Mouse (Mus musculus) midbrain, embryonic 16.5 days (tissue): ENCODE results near the gene Nolc1. TPM values are rescaled to one million over a fixed set of nuclear protein-coding genes. Genes with fewer than 3 reads are reported as not detected.

ENCODE experiments used
- ATAC-seq: fragments of 200-750 bp; cut with Nextera tagmentation; 2 replicates; pipeline ENCODE4 v1.8.0; 2017; ENCODE audit warnings: moderate TSS enrichment
- H3K27ac ChIP-seq: fragments of 300-500 bp; sonication (generic); 2 replicates; pipeline ENCODE4 v1.5.1; 2014; ENCODE audit warnings: mild to moderate bottlenecking, low read length, mixed read lengths
- H3K27me3 ChIP-seq: fragments of 300-500 bp; sonication (generic); 2 replicates; pipeline ENCODE4 v1.6.1; 2014; ENCODE audit warnings: low read depth, low read length, mixed read lengths; ENCODE audit not compliant: control insufficient read depth, insufficient read depth
- H3K36me3 ChIP-seq: fragments of 300-500 bp; sonication (generic); 2 replicates; pipeline ENCODE4 v1.6.1; 2014; ENCODE audit warnings: mild to moderate bottlenecking, low read length, moderate library complexity, mixed read lengths; ENCODE audit not compliant: control insufficient read depth, insufficient read depth
- H3K4me1 ChIP-seq: fragments of 300-500 bp; sonication (generic); 2 replicates; pipeline ENCODE4 v1.6.1; 2014; ENCODE audit warnings: mild to moderate bottlenecking, low read length, mixed read lengths; ENCODE audit not compliant: control insufficient read depth, insufficient read depth
- H3K4me2 ChIP-seq: fragments of 300-500 bp; sonication (generic); 2 replicates; pipeline ENCODE4 v1.6.1; 2014; ENCODE audit warnings: mild to moderate bottlenecking, low read length, mixed read lengths
- H3K4me3 ChIP-seq: fragments of 300-500 bp; sonication (generic); 2 replicates; pipeline ENCODE4 v1.5.1; 2014; ENCODE audit warnings: low read depth, mild to moderate bottlenecking, low read length, moderate library complexity, mixed read lengths
- H3K9ac ChIP-seq: fragments of 300-500 bp; sonication (generic); 2 replicates; pipeline ENCODE4 v1.6.1; 2014; ENCODE audit warnings: low read depth, low read length, mixed read lengths
- H3K9me3 ChIP-seq: fragments of 300-500 bp; sonication (generic); replicated peaks from 2 replicates; pipeline ENCODE4 v1.6.1; 2014; ENCODE audit warnings: mild to moderate bottlenecking, low read length, mixed read lengths; ENCODE audit not compliant: control insufficient read depth, poor library complexity, severe bottlenecking
- WGBS: fragments of 180-500 bp; shearing (Covaris S2); extraction: QIAGEN DNeasy Blood & Tissue Kit; methylation state at CpG from one replicate; pipeline ENCODE4 v1.1.7; 2014; 5-methylcytosine and 5-hydroxymethylcytosine counted together
- polyA plus RNA-seq: library from polyadenylated mRNA; unstranded; fragments of >200 nt; fragmentation: Nextera tagmentation; extraction: Ambion mirVana; gene quantifications from 2 replicates; pipeline ENCODE4 v1.2.1, GENCODE M21; 2015

Gene Nolc1
- polyA plus RNA-seq, 1 experiment from 2014 or later: 64.4 TPM

- ATAC-seq: no peak
- H3K4me3 ChIP-seq: no peak overlapping the region
- no peaks in the 10 kb centered on the region for H3K36me3 ChIP-seq
- H3K27me3 ChIP-seq: no peaks in the 10 kb centered on the region
- no peak overlapping the region for H3K9ac ChIP-seq
- no peak overlapping the region for H3K27ac ChIP-seq
- H3K4me2 ChIP-seq: no peak overlapping the region
- peaks cover 12% of the 10 kb centered on the region for H3K4me1 ChIP-seq
- H3K9me3 ChIP-seq: no peaks in the 10 kb centered on the region
- WGBS: 64% methylated on average over 4 of the region's 4 CpGs
Measured at GRCm38 (mm10) chr19:46049129-46049528, 26.5 kb upstream of the Nolc1 start.

GRCm38 (mm10) chr19:46050462-46050861 lies 25.2 kb upstream of the Nolc1 start:
- no peak overlapping the region for H3K27ac ChIP-seq
- H3K9me3 ChIP-seq: no peaks in the 10 kb centered on the region
- H3K36me3 ChIP-seq: no peaks in the 10 kb centered on the region
- H3K4me1 ChIP-seq: peaks cover 11% of the 10 kb centered on the region
- no peaks in the 10 kb centered on the region for H3K27me3 ChIP-seq
- WGBS: 90% methylated on average over 2 of the region's 2 CpGs
- no peak for ATAC-seq
- H3K4me3 ChIP-seq: no peak overlapping the region
- H3K9ac ChIP-seq: no peak overlapping the region
- H3K4me2 ChIP-seq: no peak overlapping the region

GRCm38 (mm10) chr19:46055752-46056387 lies 19.8 kb upstream of the Nolc1 start:
- 1% methylated on average over 11 of the region's 11 CpGs for WGBS
- Histone ChIP-seq H3K9ac (peak overlapping the region; percentile 87), H3K9me3 (no peaks in the 10 kb centered on the region), H3K27me3 (no peaks in the 10 kb centered on the region), H3K4me2 (peak overlapping the region; percentile 51), H3K36me3 (no peaks in the 10 kb centered on the region), H3K27ac (peak overlapping the region; percentile 87), H3K4me3 (peak overlapping the region; percentile 91), H3K4me1 (peaks cover 15% of the 10 kb centered on the region)
- ATAC-seq: peak; percentile 88

- H3K27me3 ChIP-seq: no peaks in the 10 kb centered on the region
- WGBS: under 1% methylated on average over 52 of the region's 52 CpGs
- peak overlapping the region; percentile 91 for H3K4me3 ChIP-seq
- H3K4me1 ChIP-seq: peaks cover 15% of the 10 kb centered on the region
- no peaks in the 10 kb centered on the region for H3K9me3 ChIP-seq
- peak overlapping the region; percentile 87 for H3K9ac ChIP-seq
- 0 out of 2 replicates have a peak, but pooled peaks cover 2% of the 10 kb centered on the region for H3K36me3 ChIP-seq
- H3K4me2 ChIP-seq: peak overlapping the region; percentile 87
- peak overlapping the region; percentile 87 for H3K27ac ChIP-seq
- ATAC-seq: peak; percentile 98
Measured at GRCm38 (mm10) chr19:46056388-46056946, 19.2 kb upstream of the Nolc1 start.

GRCm38 (mm10) chr19:46056947-46057607 lies 18.6 kb upstream of the Nolc1 start:
- Histone ChIP-seq H3K9ac (peak overlapping the region; percentile 87), H3K4me3 (peak overlapping the region; percentile 91), H3K27ac (peak overlapping the region; percentile 87), H3K4me2 (peak overlapping the region; percentile 87), H3K36me3 (peaks cover 6% of the 10 kb centered on the region), H3K4me1 (peaks cover 15% of the 10 kb centered on the region), H3K9me3 (no peaks in the 10 kb centered on the region), H3K27me3 (no peaks in the 10 kb centered on the region)
- under 1% methylated on average over 34 of the region's 42 CpGs for WGBS
- peak; percentile 57 for ATAC-seq

GRCm38 (mm10) chr19:46058466-46058865 lies 17.2 kb upstream of the Nolc1 start:
- H3K9ac ChIP-seq: no peak overlapping the region
- H3K27ac ChIP-seq: no peak overlapping the region
- H3K36me3 ChIP-seq: peaks cover 20% of the 10 kb centered on the region
- ATAC-seq: no peak
- no peaks in the 10 kb centered on the region for H3K9me3 ChIP-seq
- 96% methylated on average over 7 of the region's 7 CpGs for WGBS
- H3K4me2 ChIP-seq: no peak overlapping the region
- no peak overlapping the region for H3K4me3 ChIP-seq
- H3K4me1 ChIP-seq: peaks cover 15% of the 10 kb centered on the region
- no peaks in the 10 kb centered on the region for H3K27me3 ChIP-seq

- no peak for ATAC-seq
- no peak overlapping the region for H3K4me3 ChIP-seq
- H3K27ac ChIP-seq: no peak overlapping the region
- 90% methylated on average over 6 of the region's 6 CpGs for WGBS
- no peaks in the 10 kb centered on the region for H3K9me3 ChIP-seq
- H3K27me3 ChIP-seq: no peaks in the 10 kb centered on the region
- no peak overlapping the region for H3K9ac ChIP-seq
- peaks cover 12% of the 10 kb centered on the region for H3K4me1 ChIP-seq
- H3K36me3 ChIP-seq: peaks cover 40% of the 10 kb centered on the region
- H3K4me2 ChIP-seq: no peak overlapping the region
Measured at GRCm38 (mm10) chr19:46060845-46061244, 14.8 kb upstream of the Nolc1 start.

- no peak for ATAC-seq
- Histone ChIP-seq H3K9ac (no peak overlapping the region), H3K9me3 (no peaks in the 10 kb centered on the region), H3K27me3 (no peaks in the 10 kb centered on the region), H3K4me3 (no peak overlapping the region), H3K36me3 (peaks cover 60% of the 10 kb centered on the region), H3K4me2 (no peak overlapping the region), H3K4me1 (no peaks in the 10 kb centered on the region), H3K27ac (no peak overlapping the region)
- 83% methylated on average over 10 of the region's 10 CpGs for WGBS
Measured at GRCm38 (mm10) chr19:46068054-46068453, 7.6 kb upstream of the Nolc1 start.

GRCm38 (mm10) chr19:46073285-46073684 lies 2.4 kb upstream of the Nolc1 start:
- H3K9ac ChIP-seq: no peak overlapping the region
- H3K4me3 ChIP-seq: no peak overlapping the region
- H3K27me3 ChIP-seq: no peaks in the 10 kb centered on the region
- no peak for ATAC-seq
- peaks cover 18% of the 10 kb centered on the region for H3K4me1 ChIP-seq
- WGBS: 86% methylated on average over 7 of the region's 7 CpGs
- no peak overlapping the region for H3K27ac ChIP-seq
- peaks cover 21% of the 10 kb centered on the region for H3K36me3 ChIP-seq
- no peak overlapping the region for H3K4me2 ChIP-seq
- no peaks in the 10 kb centered on the region for H3K9me3 ChIP-seq
